Mouse (Mus musculus) liver, embryonic 14 days (tissue): ENCODE measurements around the gene Prox1. TPM values are rescaled to one million over a fixed set of nuclear protein-coding genes. Genes with fewer than 3 reads are reported as not detected.

Experiments
- polyA plus RNA-seq: library from polyadenylated mRNA; depleted of rRNA; stranded (reverse); fragments of >200 nt; gene quantifications from 2 replicates; pipeline ENCODE4 v1.2.3, GENCODE M21; 2012; rRNA removed

Prox1 gene
- 3.5 and 3.9 TPM in 2 replicates for polyA plus RNA-seq

GRCm38 (mm10) chr1:190169911-190170818 lies at the start of gene Prox1:
TSS of gene Prox1 (minus strand) at chr1:190170714.

Other genes with a start within 250 kb of the Prox1 start
- gene Smyd2, start 248.4 kb downstream of the Prox1 start, polyA plus RNA-seq = 23.6 and 24.8 TPM in 2 replicates